Mouse (Mus musculus): ENCODE measurements around the gene Galnt6. TPM values are rescaled to one million over a fixed set of nuclear protein-coding genes. Genes with fewer than 3 reads are reported as not detected.

Gene Galnt6
- total RNA-seq, 2 experiments from 2014 or later: 2.0 to 2.1 TPM

- DNase-seq (ENCODE audit: low spot score in 2 of 2): no peak
These were observed 64.3 kb downstream of the Galnt6 start for GRCm38 (mm10) chr15:100664813-100665274.

DNA sequence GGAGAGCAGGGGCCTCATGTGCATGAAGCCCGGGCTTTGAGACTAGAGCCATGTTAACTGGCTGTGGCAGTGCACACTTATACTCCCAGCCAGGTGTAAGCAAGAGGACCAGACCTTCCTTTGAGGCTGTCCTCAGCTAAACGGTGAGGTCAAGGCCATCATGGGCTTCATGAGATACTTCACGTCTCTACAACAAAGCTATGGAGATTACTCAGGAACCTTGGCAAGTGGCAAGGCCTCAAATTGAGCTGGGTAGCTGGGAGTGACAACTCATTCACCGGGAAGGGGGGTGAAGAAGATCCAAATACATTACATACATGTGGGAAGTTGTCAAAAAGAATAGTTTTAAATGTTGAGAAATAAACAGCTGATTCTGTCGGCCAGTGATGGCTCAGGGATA, 68.4 kb downstream of the Galnt6 start:
- DNase-seq (ENCODE audit: low spot score in 2 of 2): no peak

DNA sequence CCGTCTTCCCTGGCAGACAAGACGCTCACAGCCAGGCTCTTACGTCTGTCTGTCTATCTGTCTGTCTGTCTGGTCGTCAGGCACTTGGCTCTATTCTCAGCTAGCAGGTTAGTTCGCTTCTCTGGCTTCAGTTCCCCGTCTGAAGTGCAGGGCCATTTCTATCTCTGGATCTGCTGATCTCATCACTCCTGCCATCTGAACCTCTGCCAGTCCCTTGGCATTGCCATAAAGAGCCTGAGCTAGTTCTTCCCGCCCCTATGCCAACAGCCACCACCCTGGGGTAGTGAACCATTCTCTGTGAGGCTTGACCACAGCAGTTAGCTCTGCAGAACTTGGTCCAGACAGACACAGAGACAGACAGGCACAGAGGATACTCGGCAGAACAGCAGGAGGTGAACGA, 68.9 kb downstream of the Galnt6 start:
- DNase-seq (ENCODE audit: low spot score in 2 of 2): peak in 1 of 2 experiments; percentile 40

- DNase-seq (ENCODE audit: low spot score in 2 of 2): no peak
These were observed 74.0 kb downstream of the Galnt6 start for GRCm38 (mm10) chr15:100655201-100655600.

GRCm38 (mm10) chr15:100654271-100654670, 74.9 kb downstream of the Galnt6 start:
- DNase-seq (ENCODE audit: low spot score in 2 of 2): no peak

DNA sequence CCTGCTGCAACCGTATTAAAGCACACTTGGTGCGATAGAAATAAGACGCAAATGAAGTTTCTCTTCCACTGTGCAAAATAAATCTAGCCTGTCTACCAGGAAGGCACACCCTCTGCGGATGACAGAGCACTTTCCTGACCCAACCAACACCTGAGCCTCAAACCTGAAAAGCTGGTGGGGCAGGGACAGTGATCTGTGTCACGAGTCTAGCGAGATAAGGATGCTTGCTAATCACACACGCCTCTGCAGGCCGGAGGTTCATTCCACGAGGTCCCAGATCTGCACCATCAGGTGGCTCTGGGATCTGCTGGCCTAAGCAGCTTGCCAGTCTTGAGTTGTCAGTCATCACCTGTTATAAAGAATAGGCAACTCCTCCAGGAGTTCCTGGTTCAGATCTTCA, 77.6 kb downstream of the Galnt6 start:
- DNase-seq (ENCODE audit: low spot score in 2 of 2): no peak

GRCm38 (mm10) chr15:100650111-100650510, 79.1 kb downstream of the Galnt6 start:
- no peak for DNase-seq (ENCODE audit: low spot score in 2 of 2)

- no peak for DNase-seq (ENCODE audit: low spot score in 2 of 2)
These were observed 83.0 kb downstream of the Galnt6 start for GRCm38 (mm10) chr15:100646161-100646560.

DNA sequence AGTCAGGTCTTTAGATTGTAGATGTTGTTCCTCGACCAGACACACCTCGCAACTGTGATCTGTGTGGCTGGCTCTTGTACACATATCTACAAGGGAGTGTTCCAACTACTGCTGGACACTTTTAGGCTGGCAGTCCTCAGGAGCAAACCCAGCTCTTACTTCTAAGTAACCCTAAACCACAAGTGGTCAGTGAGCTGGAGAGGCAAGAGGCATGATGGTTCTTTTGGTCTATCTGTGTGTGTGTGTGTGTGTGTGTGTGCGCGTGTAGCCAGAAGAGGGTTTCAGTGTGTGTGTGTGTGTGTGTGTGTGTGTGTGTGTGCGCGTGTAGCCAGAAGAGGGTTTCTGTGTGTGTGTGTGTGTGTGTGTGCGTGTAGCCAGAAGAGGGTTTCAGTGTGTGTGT, 86.7 kb downstream of the Galnt6 start:
- DNase-seq (ENCODE audit: low spot score in 2 of 2): no peak

Small RNA genes lying within 50 kb of the gene (microRNA-seq; reads per million reads assigned to microRNA genes)
- 0 to 0.45 reads per million in 2 experiments for gene Mir6961

Other genes with a start within 250 kb of the Galnt6 start
- 10 to 100 TPM; 27.6 to 28.9 TPM for gene Csrnp2, start 233.9 kb downstream of the Galnt6 start, total RNA-seq (2021)
- 10 to 100 TPM; 31.1 to 31.6 TPM for gene Tfcp2, start 177.4 kb downstream of the Galnt6 start, total RNA-seq (2021)
- gene Pou6f1, start 129.4 kb downstream of the Galnt6 start, total RNA-seq (2021): 10 to 100 TPM; 93.9 to 99.1 TPM
- 100 to 1,000 TPM; 105 to 107 TPM for gene Dazap2, start 114.0 kb downstream of the Galnt6 start, total RNA-seq (2021)
- 1 to 10 TPM; 2.1 to 2.7 TPM for gene Smagp, start 92.4 kb downstream of the Galnt6 start, total RNA-seq (2021)
- gene Bin2, start 59.8 kb downstream of the Galnt6 start, total RNA-seq (2021): 1 to 10 TPM; 4.6 to 5.0 TPM
- 1 to 10 TPM; 1.7 to 1.9 TPM for gene Cela1, start 41.5 kb downstream of the Galnt6 start, total RNA-seq (2021)
- gene Slc4a8, start 32.4 kb upstream of the Galnt6 start, total RNA-seq (2021): 10 to 100 TPM; 79.1 to 82.0 TPM
- 100 to 1,000 TPM; 208 to 232 TPM for gene Scn8a, start 140.5 kb upstream of the Galnt6 start, total RNA-seq (2021)

Data from layer of hippocampus, postnatal 14 days (tissue).